8 mouse cellular contexts compared by ENCODE assay signal in genomic region chr10:94584851-94585359, GRCm38 (mm10).
DNase-seq lines count a peak whose midpoint lies in the region; ATAC-seq lines count a peak whose summit lies in the region.

No protein-coding gene starts in this region.

- H3K27me3 ChIP-seq in forebrain, embryonic 10.5 days (ENCODE audit: poor library complexity, severe bottlenecking) = peaks cover 6% of the 10 kb centered on the region; the same call in 1 of the 2 replicates
- no peaks in the 10 kb centered on the region for H3K27me3 ChIP-seq in kidney, embryonic 15.5 days
- H3K27me3 ChIP-seq in midbrain, embryonic 16.5 days (ENCODE audit: control insufficient read depth, insufficient read depth, low read depth, low read length) = no peaks in the 10 kb centered on the region

- WGBS in forebrain, embryonic 10.5 days = 52% methylated on average over 17 of the region's 17 CpGs
- 60% methylated on average over 17 of the region's 17 CpGs for WGBS in kidney, embryonic 15.5 days
- WGBS in midbrain, embryonic 16.5 days = 6% methylated on average over 17 of the region's 17 CpGs

- peak; percentile 55 for ATAC-seq in kidney, embryonic 15.5 days (replicated peaks; ENCODE audit: low FRiP score)
- peak; percentile 81 for ATAC-seq in midbrain, embryonic 16.5 days
- no peak for ATAC-seq in cerebellum, adult (ENCODE audit: insufficient number of reproducible peaks, low FRiP score, low TSS enrichment)

- no peaks in the 10 kb centered on the region; the same call in 1 of the 2 replicates for H3K36me3 ChIP-seq in forebrain, embryonic 10.5 days (replicated peaks)
- no peaks in the 10 kb centered on the region for H3K36me3 ChIP-seq in kidney, embryonic 15.5 days
- no peaks in the 10 kb centered on the region for H3K36me3 ChIP-seq in midbrain, embryonic 16.5 days (ENCODE audit: control insufficient read depth, insufficient read depth, low read length)

- no peak overlapping the region for H3K9ac ChIP-seq in kidney, embryonic 15.5 days
- H3K9ac ChIP-seq in midbrain, embryonic 16.5 days (ENCODE audit: low read depth, low read length) = peak overlapping the region; percentile 45; the same call in 1 of the 2 replicates

- peaks cover 29% of the 10 kb centered on the region for H3K4me1 ChIP-seq in forebrain, embryonic 10.5 days
- H3K4me1 ChIP-seq in kidney, embryonic 15.5 days = peaks cover 12% of the 10 kb centered on the region
- H3K4me1 ChIP-seq in midbrain, embryonic 16.5 days (ENCODE audit: control insufficient read depth, insufficient read depth, low read length) = peaks cover 18% of the 10 kb centered on the region

- H3K4me3 ChIP-seq in forebrain, embryonic 10.5 days = peak overlapping the region; percentile 14; the same call in 1 of the 2 replicates
- no peak overlapping the region for H3K4me3 ChIP-seq in kidney, embryonic 15.5 days (replicated peaks)
- H3K4me3 ChIP-seq in midbrain, embryonic 16.5 days (ENCODE audit: low read depth, low read length) = 0 out of 2 replicates have a peak overlapping the region, but pooled peaks have one; percentile 8

- H3K4me2 ChIP-seq in kidney, embryonic 15.5 days = no peak overlapping the region
- H3K4me2 ChIP-seq in midbrain, embryonic 16.5 days (ENCODE audit: low read length) = peak overlapping the region; percentile 52

- peak overlapping the region; percentile 67 for H3K27ac ChIP-seq in forebrain, embryonic 10.5 days
- no peak overlapping the region for H3K27ac ChIP-seq in kidney, embryonic 15.5 days
- H3K27ac ChIP-seq in midbrain, embryonic 16.5 days (ENCODE audit: low read length) = peak overlapping the region; percentile 87

- H3K9me3 ChIP-seq in forebrain, embryonic 10.5 days = no peaks in the 10 kb centered on the region
- H3K9me3 ChIP-seq in kidney, embryonic 15.5 days (replicated peaks) = no peaks in the 10 kb centered on the region
- H3K9me3 ChIP-seq in midbrain, embryonic 16.5 days (replicated peaks; ENCODE audit: control insufficient read depth, low read length, poor library complexity, severe bottlenecking) = no peaks in the 10 kb centered on the region

- DNase-seq in kidney, adult 11 months = peak; percentile 52
- DNase-seq in kidney, adult 18-20 months = no peak
- DNase-seq in forebrain, embryonic 10.5 days (ENCODE audit: extremely low spot score, low spot score) = no peak
- DNase-seq in urinary bladder, adult 18-20 months (ENCODE audit: low spot score in 2 of 2) = no peak
- no peak for DNase-seq in spleen, postnatal 10 days (ENCODE audit: low spot score in 2 of 2)
